Mouse (Mus musculus) heart, postnatal 0 days (tissue): ENCODE data around the gene Gm20403.

ENCODE experiments used
- CTCF ChIP-seq: IDR thresholded peaks from 2 replicates; pipeline ENCODE4 v1.5.1; 2016; ENCODE audit warnings: antibody characterized with exemption, control low read depth, low read depth
- EP300 ChIP-seq: IDR thresholded peaks from 2 replicates; pipeline ENCODE4 v1.6.1; 2016; ENCODE audit warnings: antibody characterized with exemption, low read depth

DNA sequence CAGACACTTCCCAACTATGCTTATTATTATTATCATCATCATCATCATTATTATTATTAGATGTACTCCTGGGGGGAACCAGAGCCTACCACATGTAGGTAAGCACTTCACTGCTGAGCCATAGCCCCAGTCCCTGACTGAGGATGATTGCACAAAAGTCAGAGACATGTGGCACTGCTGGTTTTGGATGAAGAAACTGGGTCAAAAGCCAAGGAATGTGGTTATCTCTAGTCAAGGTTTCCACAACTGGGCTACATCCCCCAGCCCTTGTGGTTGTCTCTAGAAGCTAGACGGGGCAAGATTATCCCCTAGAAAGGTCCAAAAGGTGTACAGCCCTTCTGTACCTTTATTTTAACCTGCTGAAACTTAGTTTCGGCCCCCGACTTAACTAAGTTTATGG is 6.5 kb upstream of the Gm20403 start:
- TF ChIP-seq CTCF (no peak), EP300 (no peak)
